15 mouse cellular contexts compared by ENCODE assay signal in genomic region chr7:126663646-126664045, GRCm38 (mm10). TPM values are rescaled to one million over a fixed set of nuclear protein-coding genes. Genes with fewer than 3 reads are reported as not detected.
A peak's percentile ranks its signal among the peaks of the same experiment; 100 is the strongest.
DNase-seq lines count a peak whose midpoint lies in the region; ATAC-seq lines count a peak whose summit lies in the region.
"Had no signal": no experiment of that assay in that cellular context is flagged by ENCODE, and none has a peak within 500 bp of the region (broad histone marks: within the 10 kb centered on the region; RNA-seq: fewer than 3 reads in every experiment).

No protein-coding gene starts in this region.

- no peaks in the 10 kb centered on the region for H3K4me1 ChIP-seq in heart, embryonic 13.5 days
- H3K4me1 ChIP-seq in lung, embryonic 15.5 days: no peaks in the 10 kb centered on the region
- H3K4me1 ChIP-seq in neural tube, embryonic 15.5 days: no peaks in the 10 kb centered on the region
- H3K4me1 ChIP-seq: forebrain, embryonic 10.5 days; midbrain, embryonic 10.5 days had no signal

- H3K4me2 ChIP-seq in heart, embryonic 13.5 days: no peak overlapping the region
- no peak overlapping the region for H3K4me2 ChIP-seq in lung, embryonic 15.5 days
- H3K4me2 ChIP-seq in neural tube, embryonic 15.5 days: no peak overlapping the region
- H3K4me2 ChIP-seq: liver, embryonic 13.5 days had no signal

- peaks cover 39% of the 10 kb centered on the region for H3K36me3 ChIP-seq in heart, embryonic 13.5 days
- peaks cover 7% of the 10 kb centered on the region; the same call in 1 of the 2 replicates for H3K36me3 ChIP-seq in lung, embryonic 15.5 days
- H3K36me3 ChIP-seq in neural tube, embryonic 15.5 days: peaks cover 35% of the 10 kb centered on the region

- H3K27ac ChIP-seq in heart, embryonic 13.5 days (replicated peaks): peak overlapping the region; percentile 38
- H3K27ac ChIP-seq in lung, embryonic 15.5 days: no peak overlapping the region
- no peak overlapping the region for H3K27ac ChIP-seq in neural tube, embryonic 15.5 days (replicated peaks)
- H3K27ac ChIP-seq: forebrain, embryonic 10.5 days; liver, embryonic 13.5 days; midbrain, embryonic 10.5 days had no signal

- H3K9ac ChIP-seq in heart, embryonic 13.5 days: no peak overlapping the region
- H3K9ac ChIP-seq in lung, embryonic 15.5 days: no peak overlapping the region
- H3K9ac ChIP-seq in neural tube, embryonic 15.5 days (replicated peaks): no peak overlapping the region
- H3K9ac ChIP-seq: liver, embryonic 13.5 days had no signal

- DNase-seq in heart, postnatal 4 days: no peak
- DNase-seq in lung, postnatal 14 days: no peak
- peak; percentile 30 for DNase-seq in yolk sac, embryonic 10.5 days (ENCODE audit: low spot score)
- DNase-seq in left cerebral cortex, postnatal 4 days: no peak
- DNase-seq: adrenal gland, adult 8-10 months; liver, embryonic 13.5 days; right cerebral cortex, postnatal 14 days; thymus, postnatal 25 days had no signal

- WGBS in heart, embryonic 13.5 days: 61% methylated on average over 8 of the region's 8 CpGs
- 43% methylated on average over 8 of the region's 8 CpGs for WGBS in lung, embryonic 15.5 days
- 81% methylated on average over 8 of the region's 8 CpGs for WGBS in neural tube, embryonic 15.5 days

- H3K4me3 ChIP-seq in heart, embryonic 13.5 days: no peak overlapping the region
- no peak overlapping the region for H3K4me3 ChIP-seq in lung, embryonic 15.5 days
- H3K4me3 ChIP-seq in neural tube, embryonic 15.5 days (replicated peaks): no peak overlapping the region
- H3K4me3 ChIP-seq: forebrain, embryonic 10.5 days; liver, embryonic 13.5 days; midbrain, embryonic 10.5 days had no signal

- intact Hi-C loops in left cerebral cortex, postnatal 4 days (cut with DNase I): no loop called here

- ATAC-seq in heart, embryonic 13.5 days (ENCODE audit: extremely low read depth, insufficient number of reproducible peaks, low FRiP score, low TSS enrichment): no peak
- peak; percentile 73 for ATAC-seq in lung, embryonic 15.5 days (ENCODE audit: borderline replicate concordance, extremely low read depth, low FRiP score, low TSS enrichment)
- peak; percentile 53 to 81 for ATAC-seq in hematopoietic stem cell, adult 5-6 weeks (replicated peaks in 1 of 2; ENCODE audit: insufficient read depth in 1 of 2, low FRiP score in 2 of 2, low TSS enrichment in 1 of 2, low read depth in 1 of 2, poor library complexity in 2 of 2, severe bottlenecking in 2 of 2)
- ATAC-seq in neural tube, embryonic 15.5 days (ENCODE audit: low FRiP score): no peak
- ATAC-seq: inflammation-experienced regulatory T-cells, adult 6 months had no signal

- no peaks in the 10 kb centered on the region for H3K9me3 ChIP-seq in heart, embryonic 13.5 days
- H3K9me3 ChIP-seq in lung, embryonic 15.5 days: no peaks in the 10 kb centered on the region
- no peaks in the 10 kb centered on the region for H3K9me3 ChIP-seq in neural tube, embryonic 15.5 days (replicated peaks)
- H3K9me3 ChIP-seq: forebrain, embryonic 10.5 days; liver, embryonic 13.5 days; midbrain, embryonic 10.5 days had no signal

- no peaks in the 10 kb centered on the region for H3K27me3 ChIP-seq in heart, embryonic 13.5 days (replicated peaks)
- H3K27me3 ChIP-seq in lung, embryonic 15.5 days: no peaks in the 10 kb centered on the region
- H3K27me3 ChIP-seq in neural tube, embryonic 15.5 days (replicated peaks): no peaks in the 10 kb centered on the region
- H3K27me3 ChIP-seq: liver, embryonic 13.5 days had no signal

RNA-seq across cellular contexts. Expression of gene Sult1a1, which starts 12.6 kb away (rescaled TPM):
- polyA plus RNA-seq in heart, embryonic 13.5 days (2015; fragmentation: Nextera tagmentation; extraction: Ambion mirVana): 5.8 and 6.2 TPM in 2 replicates
- total RNA-seq in heart, postnatal 4 days (2021): 1 to 10 TPM; 5.5 to 6.6 TPM
- polyA plus RNA-seq in lung, embryonic 15.5 days (2015; fragmentation: Nextera tagmentation; extraction: Ambion mirVana): 5.9 and 6.8 TPM in 2 replicates
- total RNA-seq in hematopoietic stem cell, adult 5-6 weeks (2017): 8.2 and 17.1 TPM in 2 replicates
- 3.4 and 5.1 TPM in 2 replicates for polyA plus RNA-seq in neural tube, embryonic 15.5 days (2015; fragmentation: Nextera tagmentation; extraction: Ambion mirVana)
- 1 to 10 TPM; 2.9 to 3.1 TPM for total RNA-seq in left cerebral cortex, postnatal 4 days (2021)
- polyA plus RNA-seq: midbrain, embryonic 10.5 days had no signal

RNA-seq across cellular contexts. Expression of gene Sgf29, which starts 14.5 kb away (rescaled TPM):
- polyA plus RNA-seq in heart, embryonic 13.5 days (2015; fragmentation: Nextera tagmentation; extraction: Ambion mirVana): 27.7 and 28.8 TPM in 2 replicates
- 10 to 100 TPM; 30.9 to 33.2 TPM for total RNA-seq in heart, postnatal 4 days (2021)
- 47.3 and 54.9 TPM in 2 replicates for polyA plus RNA-seq in lung, embryonic 15.5 days (2015; fragmentation: Nextera tagmentation; extraction: Ambion mirVana)
- 33.2 and 46.9 TPM in 2 replicates for total RNA-seq in hematopoietic stem cell, adult 5-6 weeks (2017)
- polyA plus RNA-seq in neural tube, embryonic 15.5 days (2015; fragmentation: Nextera tagmentation; extraction: Ambion mirVana): 53.2 and 64.5 TPM in 2 replicates
- total RNA-seq in left cerebral cortex, postnatal 4 days (2021): 10 to 100 TPM; 49.9 to 53.0 TPM

RNA-seq across cellular contexts. Expression of gene Bola2, which starts 31.6 kb away (rescaled TPM):
- 109 and 124 TPM in 2 replicates for polyA plus RNA-seq in heart, embryonic 13.5 days (2015; fragmentation: Nextera tagmentation; extraction: Ambion mirVana)
- total RNA-seq in heart, postnatal 4 days (2021): 10 to 100 TPM; 56.8 to 57.3 TPM
- 105 and 119 TPM in 2 replicates for polyA plus RNA-seq in lung, embryonic 15.5 days (2015; fragmentation: Nextera tagmentation; extraction: Ambion mirVana)
- 73.1 and 88.6 TPM in 2 replicates for total RNA-seq in hematopoietic stem cell, adult 5-6 weeks (2017)
- polyA plus RNA-seq in neural tube, embryonic 15.5 days (2015; fragmentation: Nextera tagmentation; extraction: Ambion mirVana): 131 and 154 TPM in 2 replicates
- total RNA-seq in left cerebral cortex, postnatal 4 days (2021): 100 to 1,000 TPM; 107 to 115 TPM

RNA-seq across cellular contexts. Expression of gene Slx1b, which starts 31.9 kb away (rescaled TPM):
- polyA plus RNA-seq in heart, embryonic 13.5 days (2015; fragmentation: Nextera tagmentation; extraction: Ambion mirVana): 6.9 and 7.1 TPM in 2 replicates
- 1 to 10 TPM; 7.2 to 8.1 TPM for total RNA-seq in heart, postnatal 4 days (2021)
- polyA plus RNA-seq in lung, embryonic 15.5 days (2015; fragmentation: Nextera tagmentation; extraction: Ambion mirVana): 9.9 and 11.5 TPM in 2 replicates
- total RNA-seq in hematopoietic stem cell, adult 5-6 weeks (2017): 4.1 and 6.3 TPM in 2 replicates
- polyA plus RNA-seq in neural tube, embryonic 15.5 days (2015; fragmentation: Nextera tagmentation; extraction: Ambion mirVana): 13.9 and 18.2 TPM in 2 replicates
- total RNA-seq in left cerebral cortex, postnatal 4 days (2021): 10 to 100 TPM; 25.4 to 26.5 TPM

RNA-seq across cellular contexts. Expression of gene Nupr1, which starts 33.0 kb away (rescaled TPM):
- 6.2 and 9.3 TPM in 2 replicates for polyA plus RNA-seq in heart, embryonic 13.5 days (2015; fragmentation: Nextera tagmentation; extraction: Ambion mirVana)
- 1 to 10 TPM; 5.7 to 6.8 TPM for total RNA-seq in heart, postnatal 4 days (2021)
- 23.4 and 30.0 TPM in 2 replicates for polyA plus RNA-seq in lung, embryonic 15.5 days (2015; fragmentation: Nextera tagmentation; extraction: Ambion mirVana)
- total RNA-seq in hematopoietic stem cell, adult 5-6 weeks (2017): 6.2 and 6.6 TPM in 2 replicates
- polyA plus RNA-seq in neural tube, embryonic 15.5 days (2015; fragmentation: Nextera tagmentation; extraction: Ambion mirVana): 12.4 and 13.9 TPM in 2 replicates
- 1 to 10 TPM; 6.6 to 7.0 TPM for total RNA-seq in left cerebral cortex, postnatal 4 days (2021)

Comparison
In these comparisons a context has a peak if more than half of its experiments do, and no peak if none do; other contexts are left out.
1. ATAC-seq: peak in lung, embryonic 15.5 days (single experiment) and hematopoietic stem cell, adult 5-6 weeks (2 of 2); none in heart, embryonic 13.5 days (single experiment) and neural tube, embryonic 15.5 days (single experiment).